Mouse (Mus musculus) myocyte (in vitro differentiated cells): ENCODE measurements around the gene Abcc2. TPM values are rescaled to one million over a fixed set of nuclear protein-coding genes. Genes with fewer than 3 reads are reported as not detected.

ENCODE experiments used
- H3K27me3 ChIP-seq: one replicate; pipeline ENCODE4 v1.6.1; 2011; ENCODE audit not compliant: control insufficient read depth, insufficient read depth, insufficient read length
- H3K36me3 ChIP-seq: one replicate; pipeline ENCODE4 v1.6.1; 2011; ENCODE audit not compliant: control insufficient read depth, insufficient read depth
- H3K4me2 ChIP-seq: one replicate; pipeline ENCODE4 v1.6.1; 2011; ENCODE audit warnings: low read depth, control low read depth
- H3K4me3 ChIP-seq: one replicate; pipeline ENCODE4 v1.5.1; 2011; ENCODE audit warnings: mild to moderate bottlenecking, control low read depth, moderate library complexity
- H3K79me2 ChIP-seq: one replicate; pipeline ENCODE4 v1.6.1; 2011; ENCODE audit not compliant: control insufficient read depth, insufficient read depth
- H3ac ChIP-seq: one replicate; pipeline ENCODE4 v1.6.1; 2011; ENCODE audit not compliant: control insufficient read depth, insufficient read length
- CEBPB ChIP-seq: IDR thresholded peaks from 2 replicates; pipeline ENCODE4 v1.6.1; 2011; ENCODE audit warnings: mild to moderate bottlenecking, moderate library complexity; ENCODE audit not compliant: poor library complexity, insufficient read depth, severe bottlenecking
- E2F4 ChIP-seq: IDR thresholded peaks from one replicate; pipeline ENCODE4 v1.6.1; 2011; ENCODE audit warnings: mild to moderate bottlenecking, control low read depth, moderate library complexity; ENCODE audit not compliant: insufficient read depth
- MAX ChIP-seq: IDR thresholded peaks from one replicate; pipeline ENCODE4 v1.6.1; 2011; ENCODE audit warnings: low read depth, mild to moderate bottlenecking, control low read depth
- MYOD1 ChIP-seq, 3 experiments: IDR thresholded peaks; one replicate each; pipeline ENCODE4 v1.6.1; 2011; ENCODE audit warnings: control low read depth in 2 of 3, low read depth in 2 of 3, mild to moderate bottlenecking in 2 of 3, moderate library complexity in 1 of 3; ENCODE audit not compliant: insufficient read length in 2 of 3, control insufficient read depth in 1 of 3
- MYOG ChIP-seq, 3 experiments: IDR thresholded peaks; one replicate each; pipeline ENCODE4 v1.6.1; 2011; ENCODE audit warnings: control low read depth in 2 of 3, low read depth in 2 of 3, mild to moderate bottlenecking in 2 of 3; ENCODE audit not compliant: insufficient read length in 2 of 3, control insufficient read depth in 1 of 3, insufficient read depth in 1 of 3
- POLR2A ChIP-seq: IDR thresholded peaks from one replicate; pipeline ENCODE4 v1.6.1; 2011; ENCODE audit warnings: low read depth, mild to moderate bottlenecking, control low read depth, moderate library complexity; ENCODE audit not compliant: insufficient read length
- POLR2AphosphoS2 ChIP-seq: IDR thresholded peaks from one replicate; pipeline ENCODE4 v1.6.1; 2011; ENCODE audit warnings: low read depth, control low read depth; ENCODE audit not compliant: insufficient read length
- REST ChIP-seq: IDR thresholded peaks from one replicate; pipeline ENCODE4 v1.6.1; 2011; ENCODE audit warnings: mild to moderate bottlenecking, control low read depth, moderate library complexity; ENCODE audit not compliant: insufficient read depth, insufficient read length
- SRF ChIP-seq: IDR thresholded peaks from one replicate; pipeline ENCODE4 v1.6.1; 2011; ENCODE audit warnings: low read depth; ENCODE audit not compliant: control insufficient read depth, insufficient read length
- TCF12 ChIP-seq: IDR thresholded peaks from one replicate; pipeline ENCODE4 v1.6.1; 2011; ENCODE audit warnings: mild to moderate bottlenecking, control low read depth; ENCODE audit not compliant: poor library complexity, insufficient read depth, severe bottlenecking
- TCF3 ChIP-seq: IDR thresholded peaks from one replicate; pipeline ENCODE4 v1.6.1; 2011; ENCODE audit warnings: low read depth, control low read depth; ENCODE audit not compliant: insufficient read length
- USF1 ChIP-seq: IDR thresholded peaks from one replicate; pipeline ENCODE4 v1.6.1; 2011; ENCODE audit warnings: low read depth, mild to moderate bottlenecking, control low read depth, moderate library complexity
- polyA plus RNA-seq: library from polyadenylated mRNA; unstranded; fragments of >200 nt; fragmentation: generic; extraction: Trizol; gene quantifications from one replicate; pipeline ENCODE4 v1.2.1, GENCODE M21; 2012; ENCODE audit warnings: missing spikeins

The Abcc2 gene
- polyA plus RNA-seq, 1 experiment, result not detected

- Histone ChIP-seq H3K36me3 (peaks cover 45% of the 10 kb centered on the region), H3K79me2 (no peaks in the 10 kb centered on the region), H3K4me3 (no peak overlapping the region), H3K4me2 (no peak overlapping the region), H3ac (no peak overlapping the region), H3K27me3 (no peaks in the 10 kb centered on the region)
- TF ChIP-seq SRF (no peak), MAX (no peak), MYOG (IDR thresholded peaks at IDR 0.05; ENCODE audit: control insufficient read depth in 1 of 3, insufficient read depth in 1 of 3, insufficient read length in 2 of 3, low read depth in 2 of 3) (no peak), USF1 (no peak), CEBPB (no peak), REST (no peak), E2F4 (no peak), POLR2AphosphoS2 (no peak), TCF12 (no peak), POLR2A (no peak), MYOD1 (IDR thresholded peaks at IDR 0.05; ENCODE audit: control insufficient read depth in 1 of 3, insufficient read length in 2 of 3, low read depth in 2 of 3) (no peak), TCF3 (no peak)
Measured at GRCm38 (mm10) chr19:43750008-43750407, 32.0 kb upstream of the Abcc2 start.

- peak; percentile 39 for TF ChIP-seq REST
- TF ChIP-seq POLR2A, result peak; percentile 97
- TF ChIP-seq USF1, result no peak
- no peak for TF ChIP-seq SRF
- TF ChIP-seq MAX, result no peak
- TF ChIP-seq MYOG (IDR thresholded peaks at IDR 0.05; ENCODE audit: control insufficient read depth in 1 of 3, insufficient read depth in 1 of 3, insufficient read length in 2 of 3, low read depth in 2 of 3), result peak in 1 of 3 experiments; percentile 63
- TF ChIP-seq TCF3, result no peak
- no peak for TF ChIP-seq E2F4
- TF ChIP-seq MYOD1 (IDR thresholded peaks at IDR 0.05; ENCODE audit: control insufficient read depth in 1 of 3, insufficient read length in 2 of 3, low read depth in 2 of 3), result peak in 2 of 3 experiments; percentile 7 to 52
- TF ChIP-seq POLR2AphosphoS2, result peak; percentile 97
- no peak for TF ChIP-seq TCF12
Measured at GRCm38 (mm10) chr19:43752489-43753225, 29.3 kb upstream of the Abcc2 start, which contains the start of the genes Cutc and Cox15. Gene Cutc, plus strand, starts transcription at chr19:43752996. Gene Cox15, minus strand, starts transcription at chr19:43753000.

GRCm38 (mm10) chr19:43753226-43753835 is 28.7 kb upstream of the Abcc2 start:
- Histone ChIP-seq H3ac (peak overlapping the region; percentile 49), H3K4me2 (peak overlapping the region; percentile 71), H3K4me3 (peak overlapping the region; percentile 64), H3K27me3 (no peaks in the 10 kb centered on the region), H3K79me2 (no peaks in the 10 kb centered on the region), H3K36me3 (peaks cover 14% of the 10 kb centered on the region)
- TF ChIP-seq USF1, result no peak
- peak; percentile 99 for TF ChIP-seq CEBPB
- peak in 2 of 3 experiments; percentile 16 to 61 for TF ChIP-seq MYOG (IDR thresholded peaks at IDR 0.05; ENCODE audit: control insufficient read depth in 1 of 3, insufficient read depth in 1 of 3, insufficient read length in 2 of 3, low read depth in 2 of 3)
- peak in 2 of 3 experiments; percentile 7 to 54 for TF ChIP-seq MYOD1 (IDR thresholded peaks at IDR 0.05; ENCODE audit: control insufficient read depth in 1 of 3, insufficient read length in 2 of 3, low read depth in 2 of 3)

More at GRCm38 (mm10) chr19:43752489-43753225, 29.3 kb upstream of the Abcc2 start, which contains the start of the genes Cutc and Cox15:
- H3ac ChIP-seq, result peak within 1 kb of the TSS; percentile 49
- peaks cover 20% of the 10 kb centered on the region for H3K36me3 ChIP-seq
- no peaks in the 10 kb centered on the region for H3K27me3 ChIP-seq
- peak within 1 kb of the TSS; percentile 64 for H3K4me3 ChIP-seq
- no peaks in the 10 kb centered on the region for H3K79me2 ChIP-seq
- peak within 1 kb of the TSS; percentile 87 for H3K4me2 ChIP-seq

- Histone ChIP-seq H3K27me3 (no peaks in the 10 kb centered on the region), H3K79me2 (no peaks in the 10 kb centered on the region), H3K36me3 (peaks cover 5% of the 10 kb centered on the region), H3K4me3 (no peak overlapping the region), H3K4me2 (no peak overlapping the region), H3ac (no peak overlapping the region)
- no peak for TF ChIP-seq POLR2AphosphoS2
- TF ChIP-seq CEBPB, result no peak
- no peak for TF ChIP-seq MYOG (IDR thresholded peaks at IDR 0.05; ENCODE audit: control insufficient read depth in 1 of 3, insufficient read depth in 1 of 3, insufficient read length in 2 of 3, low read depth in 2 of 3)
Measured at GRCm38 (mm10) chr19:43754237-43754636, 27.8 kb upstream of the Abcc2 start.

GRCm38 (mm10) chr19:43754872-43755271 is 27.1 kb upstream of the Abcc2 start:
- Histone ChIP-seq H3K79me2 (no peaks in the 10 kb centered on the region), H3K4me2 (no peak overlapping the region), H3K27me3 (no peaks in the 10 kb centered on the region), H3ac (no peak overlapping the region), H3K4me3 (no peak overlapping the region), H3K36me3 (peaks cover 3% of the 10 kb centered on the region)
- TF ChIP-seq MAX (no peak), POLR2A (no peak), USF1 (no peak), SRF (no peak)
